Mouse (Mus musculus): ENCODE measurements at regions not wholly inside any gene's neighbourhood (a gene's known extent, or its start where the extent isn't known, plus 50 kb on each side); places are given as distances from the start of the nearest gene placed in this dataset.

DNA sequence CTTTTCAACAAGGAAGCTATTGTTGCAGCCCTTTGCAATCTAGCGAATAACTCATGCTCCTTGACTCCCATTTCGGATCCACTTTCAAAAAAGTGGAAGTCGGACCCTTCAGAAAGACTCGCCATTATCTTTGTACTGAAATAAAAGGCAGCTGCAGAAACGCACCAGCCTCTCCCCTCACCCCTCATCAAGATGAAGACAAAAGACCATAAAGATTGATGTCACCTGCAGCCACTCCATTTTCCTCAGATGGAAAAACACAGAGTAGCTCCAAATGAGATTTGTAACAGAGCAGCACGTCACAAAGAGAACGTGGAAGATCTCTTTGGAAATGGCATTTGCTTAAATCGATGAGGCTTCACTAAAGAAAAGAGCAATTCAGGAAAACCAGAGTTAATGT lies 113.3 kb upstream of the Atp2b1 start:
- Histone ChIP-seq H3K27me3 (ENCODE audit: insufficient read depth, low read length) (no peaks in the 10 kb centered on the region), H3K4me1 (ENCODE audit: insufficient read depth, low read depth, low read length) (peaks cover 11% of the 10 kb centered on the region), H3K4me3 (ENCODE audit: low read depth, low read length) (no peak overlapping the region), H3K36me3 (replicated peaks) (no peaks in the 10 kb centered on the region), H3K9me3 (replicated peaks) (no peaks in the 10 kb centered on the region)
- TF ChIP-seq GATA1 (IDR thresholded peaks at IDR 0.05; ENCODE audit: borderline replicate concordance, low read length) (no peak), CTCF (IDR thresholded peaks at IDR 0.05; ENCODE audit: low read depth, low read length) (no peak), POLR2AphosphoS5 (IDR thresholded peaks at IDR 0.05; ENCODE audit: insufficient replicate concordance, low read depth, low read length) (no peak), GATA2 (IDR thresholded peaks at IDR 0.05; ENCODE audit: borderline replicate concordance, low read depth, low read length) (no peak), TAL1 (conservative IDR thresholded peaks at IDR 0.05; ENCODE audit: low read depth, low read length) (no peak)
- no peak for ATAC-seq (ENCODE audit: extremely low read depth, insufficient number of reproducible peaks, low FRiP score, poor library complexity, severe bottlenecking)
- no peak for DNase-seq (ENCODE audit: low spot score)

DNA sequence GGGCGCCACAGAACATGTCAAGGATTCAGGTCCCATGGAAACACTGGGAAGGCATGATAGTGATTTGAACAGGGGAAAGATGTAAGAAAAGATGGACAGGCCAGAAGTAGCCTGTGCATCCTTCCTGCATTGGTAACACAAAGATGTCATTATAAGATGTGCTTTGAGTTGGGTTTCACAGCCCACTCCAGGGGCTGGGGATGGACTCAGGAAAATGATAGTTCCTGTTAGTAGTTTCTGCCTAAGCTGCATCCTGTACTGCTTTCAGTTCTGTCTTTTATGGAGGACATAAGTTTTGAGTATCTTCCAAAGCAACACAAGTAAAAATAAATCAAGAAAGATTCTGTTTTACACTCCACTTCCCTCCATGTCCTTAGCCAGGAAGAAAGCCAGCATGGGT lies 109.2 kb upstream of the Atp2b1 start:
- Histone ChIP-seq H3K4me3 (ENCODE audit: low read depth, low read length) (no peak overlapping the region), H3K4me1 (ENCODE audit: insufficient read depth, low read depth, low read length) (0 out of 2 replicates have a peak, but pooled peaks cover 3% of the 10 kb centered on the region), H3K9me3 (replicated peaks) (no peaks in the 10 kb centered on the region), H3K36me3 (replicated peaks) (no peaks in the 10 kb centered on the region), H3K27me3 (ENCODE audit: insufficient read depth, low read length) (peaks cover 15% of the 10 kb centered on the region)
- ATAC-seq (ENCODE audit: extremely low read depth, insufficient number of reproducible peaks, low FRiP score, poor library complexity, severe bottlenecking), result no peak
- TF ChIP-seq CTCF (IDR thresholded peaks at IDR 0.05; ENCODE audit: low read depth, low read length) (no peak), TAL1 (conservative IDR thresholded peaks at IDR 0.05; ENCODE audit: low read depth, low read length) (no peak), GATA1 (IDR thresholded peaks at IDR 0.05; ENCODE audit: borderline replicate concordance, low read length) (no peak), POLR2AphosphoS5 (IDR thresholded peaks at IDR 0.05; ENCODE audit: insufficient replicate concordance, low read depth, low read length) (no peak), GATA2 (IDR thresholded peaks at IDR 0.05; ENCODE audit: borderline replicate concordance, low read depth, low read length) (no peak)
- DNase-seq (ENCODE audit: low spot score), result no peak

DNA sequence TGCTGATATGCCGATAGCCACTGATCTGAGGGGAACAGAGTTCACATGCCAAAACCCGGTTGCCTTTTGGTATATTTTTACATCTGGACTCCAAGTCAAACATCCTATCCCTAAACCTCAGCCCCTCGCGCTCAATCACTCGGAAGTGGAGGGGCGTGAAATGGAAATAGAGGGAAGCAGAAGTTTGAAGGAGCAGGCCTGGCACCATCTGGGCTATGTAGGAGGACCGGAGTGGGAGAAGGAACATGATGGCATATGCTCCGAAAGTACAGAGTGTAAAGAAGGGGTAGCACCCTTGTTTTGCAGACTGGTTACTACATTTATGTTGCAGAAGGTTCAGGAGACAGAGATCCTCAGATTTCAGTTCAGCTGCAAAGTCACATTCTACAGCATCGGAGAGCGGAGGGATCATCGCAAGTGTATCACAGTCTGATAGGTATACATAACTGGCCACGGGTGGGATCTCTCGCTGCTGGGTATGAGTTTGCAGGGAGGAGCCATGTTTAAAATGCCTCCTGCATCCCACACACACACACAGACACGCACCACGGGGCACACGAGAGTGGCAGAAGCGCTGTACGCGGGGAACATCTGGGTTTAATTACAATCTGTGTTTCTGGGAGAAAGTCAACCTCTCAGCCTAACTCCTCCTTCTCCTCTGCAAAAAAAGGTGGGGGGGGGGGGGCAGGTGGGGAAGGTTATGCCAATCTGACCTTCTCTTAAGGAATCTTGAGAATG lies 107.2 kb upstream of the Atp2b1 start:
- no peak overlapping the region for H3K4me3 ChIP-seq (ENCODE audit: low read depth, low read length)
- no peaks in the 10 kb centered on the region for H3K36me3 ChIP-seq (replicated peaks)
- H3K9me3 ChIP-seq (replicated peaks), result no peaks in the 10 kb centered on the region
- no peak for TF ChIP-seq POLR2AphosphoS5 (IDR thresholded peaks at IDR 0.05; ENCODE audit: insufficient replicate concordance, low read depth, low read length)
- TF ChIP-seq GATA2 (IDR thresholded peaks at IDR 0.05; ENCODE audit: borderline replicate concordance, low read depth, low read length), result no peak
- TF ChIP-seq GATA1 (IDR thresholded peaks at IDR 0.05; ENCODE audit: borderline replicate concordance, low read length), result no peak
- ATAC-seq (ENCODE audit: extremely low read depth, insufficient number of reproducible peaks, low FRiP score, poor library complexity, severe bottlenecking), result no peak
- H3K27me3 ChIP-seq (ENCODE audit: insufficient read depth, low read length), result peaks cover 18% of the 10 kb centered on the region
- no peak for DNase-seq (ENCODE audit: low spot score)
- peaks cover 9% of the 10 kb centered on the region; the same call in 1 of the 2 replicates for H3K4me1 ChIP-seq (ENCODE audit: insufficient read depth, low read depth, low read length)

DNA sequence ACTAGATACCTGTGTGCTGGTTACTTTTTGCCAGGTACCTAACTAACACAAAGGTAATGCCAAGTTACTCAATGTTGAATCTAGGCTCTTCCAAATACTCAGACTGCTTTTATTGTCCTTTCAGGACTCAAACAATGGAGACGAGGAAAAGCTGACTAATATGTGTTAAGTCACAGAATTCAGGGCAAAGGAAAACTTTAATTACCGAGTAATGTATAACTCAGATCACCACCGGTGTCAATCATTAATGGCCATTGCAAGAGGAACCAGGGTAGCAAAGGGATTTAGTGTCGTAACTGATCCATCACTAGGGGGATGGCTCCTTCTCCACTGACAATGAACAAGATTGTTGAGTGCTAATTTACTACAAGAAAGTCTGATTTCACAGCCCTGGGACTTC lies 105.6 kb upstream of the Atp2b1 start:
- H3K36me3 ChIP-seq (replicated peaks), result no peaks in the 10 kb centered on the region
- DNase-seq (ENCODE audit: low spot score), result no peak
- H3K4me1 ChIP-seq (ENCODE audit: insufficient read depth, low read depth, low read length), result peaks cover 6% of the 10 kb centered on the region; the same call in 1 of the 2 replicates
- no peaks in the 10 kb centered on the region for H3K9me3 ChIP-seq (replicated peaks)
- peaks cover 18% of the 10 kb centered on the region for H3K27me3 ChIP-seq (ENCODE audit: insufficient read depth, low read length)
- TF ChIP-seq GATA1 (IDR thresholded peaks at IDR 0.05; ENCODE audit: borderline replicate concordance, low read length), result no peak
- TF ChIP-seq TAL1 (conservative IDR thresholded peaks at IDR 0.05; ENCODE audit: low read depth, low read length), result no peak
- TF ChIP-seq GATA2 (IDR thresholded peaks at IDR 0.05; ENCODE audit: borderline replicate concordance, low read depth, low read length), result no peak
- TF ChIP-seq POLR2AphosphoS5 (IDR thresholded peaks at IDR 0.05; ENCODE audit: insufficient replicate concordance, low read depth, low read length), result no peak
- no peak for TF ChIP-seq CTCF (IDR thresholded peaks at IDR 0.05; ENCODE audit: low read depth, low read length)
- H3K4me3 ChIP-seq (ENCODE audit: low read depth, low read length), result no peak overlapping the region
- no peak for ATAC-seq (ENCODE audit: extremely low read depth, insufficient number of reproducible peaks, low FRiP score, poor library complexity, severe bottlenecking)

DNA sequence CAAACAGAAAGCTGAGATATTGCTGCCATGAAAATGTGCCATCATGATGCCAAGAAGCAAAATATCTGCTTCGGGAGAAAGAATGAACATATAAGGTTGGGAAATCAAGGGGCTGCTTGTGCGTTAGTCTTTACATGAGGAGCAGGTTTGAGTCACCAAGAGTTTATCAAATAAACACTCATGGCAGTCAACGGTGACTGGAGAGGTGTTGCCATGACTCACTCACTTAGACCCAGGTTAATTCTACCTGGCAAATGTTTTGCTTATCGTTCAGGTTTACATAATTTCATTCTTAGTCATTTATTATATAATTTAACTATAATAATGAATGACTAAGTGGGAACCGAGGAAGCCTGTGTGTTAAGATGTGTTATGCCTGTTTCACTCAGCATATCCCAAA lies 85.2 kb upstream of the Atp2b1 start:
- DNase-seq (ENCODE audit: low spot score) (no peak), ATAC-seq (ENCODE audit: extremely low read depth, insufficient number of reproducible peaks, low FRiP score, poor library complexity, severe bottlenecking) (no peak)
- Histone ChIP-seq H3K9me3 (replicated peaks) (no peaks in the 10 kb centered on the region), H3K27me3 (ENCODE audit: insufficient read depth, low read length) (no peaks in the 10 kb centered on the region), H3K4me1 (ENCODE audit: insufficient read depth, low read depth, low read length) (peaks cover 13% of the 10 kb centered on the region), H3K36me3 (replicated peaks) (no peaks in the 10 kb centered on the region), H3K4me3 (ENCODE audit: low read depth, low read length) (no peak overlapping the region)
- TF ChIP-seq POLR2AphosphoS5 (IDR thresholded peaks at IDR 0.05; ENCODE audit: insufficient replicate concordance, low read depth, low read length), result no peak
- no peak for TF ChIP-seq GATA2 (IDR thresholded peaks at IDR 0.05; ENCODE audit: borderline replicate concordance, low read depth, low read length)
- no peak for TF ChIP-seq CTCF (IDR thresholded peaks at IDR 0.05; ENCODE audit: low read depth, low read length)
- TF ChIP-seq TAL1 (conservative IDR thresholded peaks at IDR 0.05; ENCODE audit: low read depth, low read length), result no peak
- TF ChIP-seq GATA1 (IDR thresholded peaks at IDR 0.05; ENCODE audit: borderline replicate concordance, low read length), result no peak

DNA sequence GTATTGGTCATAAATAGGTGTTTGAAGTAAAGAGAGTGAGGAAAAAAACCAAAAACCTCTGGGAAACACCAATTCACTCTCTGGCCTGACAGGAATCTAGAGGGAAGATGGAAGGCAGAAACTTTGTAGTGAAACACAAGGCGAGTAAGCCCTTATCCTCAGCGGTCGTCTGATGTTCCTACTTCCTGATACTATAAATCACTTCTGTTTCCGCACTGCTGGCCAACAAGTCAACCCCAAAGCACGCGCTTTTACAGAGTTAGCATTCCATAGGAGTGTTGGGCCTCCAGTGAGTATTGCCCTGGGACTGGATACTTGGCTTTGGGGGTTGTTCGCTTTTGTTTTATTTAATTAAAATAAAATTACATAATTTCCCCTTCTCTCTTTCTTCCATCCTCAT lies 82.7 kb upstream of the Atp2b1 start:
- no peaks in the 10 kb centered on the region for H3K36me3 ChIP-seq (replicated peaks)
- ATAC-seq (ENCODE audit: extremely low read depth, insufficient number of reproducible peaks, low FRiP score, poor library complexity, severe bottlenecking), result no peak
- DNase-seq (ENCODE audit: low spot score), result no peak
- H3K27me3 ChIP-seq (ENCODE audit: insufficient read depth, low read length), result no peaks in the 10 kb centered on the region
- no peak for TF ChIP-seq POLR2AphosphoS5 (IDR thresholded peaks at IDR 0.05; ENCODE audit: insufficient replicate concordance, low read depth, low read length)
- no peak for TF ChIP-seq CTCF (IDR thresholded peaks at IDR 0.05; ENCODE audit: low read depth, low read length)
- no peak for TF ChIP-seq GATA2 (IDR thresholded peaks at IDR 0.05; ENCODE audit: borderline replicate concordance, low read depth, low read length)
- no peak for TF ChIP-seq TAL1 (conservative IDR thresholded peaks at IDR 0.05; ENCODE audit: low read depth, low read length)
- TF ChIP-seq GATA1 (IDR thresholded peaks at IDR 0.05; ENCODE audit: borderline replicate concordance, low read length), result no peak
- H3K4me1 ChIP-seq (ENCODE audit: insufficient read depth, low read depth, low read length), result peaks cover 13% of the 10 kb centered on the region
- H3K4me3 ChIP-seq (ENCODE audit: low read depth, low read length), result no peak overlapping the region
- H3K9me3 ChIP-seq (replicated peaks), result no peaks in the 10 kb centered on the region
